Mouse (Mus musculus) MEL (cell line): ENCODE data around the gene Prkce. TPM values are rescaled to one million over a fixed set of nuclear protein-coding genes. Genes with fewer than 3 reads are reported as not detected.

Experiments used
- DNase-seq: peaks from one replicate; pipeline ENCODE4 v3.0.0; 2011; ENCODE audit warnings: low read depth, low spot score
- H3K27ac ChIP-seq: 2 replicates; pipeline ENCODE4 v1.5.1; 2012; ENCODE audit warnings: low read depth, mild to moderate bottlenecking, control low read depth, low read length, moderate library complexity; ENCODE audit not compliant: control insufficient read depth
- H3K27me3 ChIP-seq, 2 experiments: fragments of 150-350 bp in 1 of 2; sonication (generic) in 1 of 2; 2 replicates each; pipeline ENCODE4 v1.6.1; 2012; ENCODE audit warnings: low read length in 2 of 2, mild to moderate bottlenecking in 2 of 2, improper control_type of control experiment in 1 of 2, moderate library complexity in 1 of 2; ENCODE audit not compliant: insufficient read depth in 2 of 2, control insufficient read depth in 1 of 2
- H3K36me3 ChIP-seq, 2 experiments: 2 replicates each; pipeline ENCODE4 v1.6.1; 2012 to 2014; ENCODE audit warnings: low read length in 2 of 2, improper control_type of control experiment in 1 of 2, inconsistent platforms in 1 of 2, mild to moderate bottlenecking in 1 of 2; ENCODE audit not compliant: insufficient read depth in 2 of 2, control insufficient read depth in 1 of 2
- H3K4me1 ChIP-seq, 2 experiments: fragments of 150-350 bp in 1 of 2; sonication (generic) in 1 of 2; 2 replicates each; pipeline ENCODE4 v1.6.1; 2012; ENCODE audit warnings: low read length in 2 of 2, improper control_type of control experiment in 1 of 2, mild to moderate bottlenecking in 1 of 2; ENCODE audit not compliant: insufficient read depth in 2 of 2, control insufficient read depth in 1 of 2
- H3K4me3 ChIP-seq, 2 experiments: fragments of 150-350 bp in 1 of 2; sonication (generic) in 1 of 2; 2 replicates each; pipeline ENCODE4 v1.5.1; 2012; ENCODE audit warnings: low read depth in 2 of 2, low read length in 2 of 2, mild to moderate bottlenecking in 2 of 2, moderate library complexity in 2 of 2, control low read depth in 1 of 2, improper control_type of control experiment in 1 of 2; ENCODE audit not compliant: control insufficient read depth in 1 of 2, insufficient read depth in 1 of 2
- H3K79me2 ChIP-seq: 2 replicates; pipeline ENCODE4 v1.6.1; 2012; ENCODE audit warnings: mild to moderate bottlenecking, low read length, moderate library complexity; ENCODE audit not compliant: control insufficient read depth, poor library complexity, insufficient read depth
- H3K9ac ChIP-seq: 2 replicates; pipeline ENCODE4 v1.6.1; 2012; ENCODE audit warnings: low read depth, mild to moderate bottlenecking, control low read depth, low read length, moderate library complexity; ENCODE audit not compliant: control insufficient read depth, poor library complexity, severe bottlenecking
- H3K9me3 ChIP-seq: fragments of 150-350 bp; sonication (generic); replicated peaks from 2 replicates; pipeline ENCODE4 v1.6.1; 2012; ENCODE audit warnings: mild to moderate bottlenecking, low read length, improper control_type of control experiment, moderate library complexity; ENCODE audit not compliant: insufficient read depth
- CHD2 ChIP-seq: IDR thresholded peaks from 2 replicates; pipeline ENCODE4 v1.6.1; 2011; ENCODE audit warnings: low read length, improper control_type of control experiment
- E2F4 ChIP-seq: IDR thresholded peaks from 2 replicates; pipeline ENCODE4 v1.6.1; 2011; ENCODE audit warnings: low read depth, low read length, improper control_type of control experiment, borderline replicate concordance
- EP300 ChIP-seq, 2 experiments: IDR thresholded peaks; 2 replicates each; pipeline ENCODE4 v1.6.1; 2011; ENCODE audit warnings: improper control_type of control experiment in 2 of 2, low read length in 2 of 2, low read depth in 1 of 2, mild to moderate bottlenecking in 1 of 2
- GATA1 ChIP-seq: IDR thresholded peaks from 2 replicates; pipeline ENCODE4 v1.6.1; 2011; ENCODE audit warnings: low read depth, low read length, improper control_type of control experiment
- JUND ChIP-seq: IDR thresholded peaks from 2 replicates; pipeline ENCODE4 v1.6.1; 2011; ENCODE audit warnings: low read depth, mild to moderate bottlenecking, improper control_type of control experiment, low read length
- KAT2A ChIP-seq: conservative IDR thresholded peaks from 2 replicates; pipeline ENCODE4 v1.6.1; 2012; ENCODE audit warnings: low read depth, low read length, improper control_type of control experiment, inconsistent platforms
- MAFK ChIP-seq: IDR thresholded peaks from 2 replicates; pipeline ENCODE4 v1.6.1; 2011; ENCODE audit warnings: low read depth, mild to moderate bottlenecking, low read length, improper control_type of control experiment, borderline replicate concordance
- MEF2A ChIP-seq: IDR thresholded peaks from 2 replicates; pipeline ENCODE4 v1.6.1; 2014; ENCODE audit warnings: low read depth, mild to moderate bottlenecking, inconsistent platforms, low read length, improper control_type of control experiment; ENCODE audit not compliant: poor library complexity, insufficient replicate concordance, severe bottlenecking; ENCODE audit errors: extremely low read depth
- MYB ChIP-seq: IDR thresholded peaks from 2 replicates; pipeline ENCODE4 v1.6.1; 2011; ENCODE audit warnings: mild to moderate bottlenecking, low read depth, low read length, improper control_type of control experiment
- POLR2A ChIP-seq, 2 experiments: IDR thresholded peaks; 2 replicates each; pipeline ENCODE4 v1.6.1; 2011 to 2012; ENCODE audit warnings: low read length in 2 of 2, mild to moderate bottlenecking in 2 of 2, control low read depth in 1 of 2, improper control_type of control experiment in 1 of 2, low read depth in 1 of 2, moderate library complexity in 1 of 2; ENCODE audit not compliant: control insufficient read depth in 1 of 2, insufficient read depth in 1 of 2, poor library complexity in 1 of 2
- POLR2AphosphoS2 ChIP-seq: IDR thresholded peaks from 2 replicates; pipeline ENCODE4 v1.6.1; 2011; ENCODE audit warnings: low read length, improper control_type of control experiment
- SIN3A ChIP-seq: IDR thresholded peaks from 2 replicates; pipeline ENCODE4 v1.6.1; 2012; ENCODE audit warnings: low read length, improper control_type of control experiment, inconsistent platforms
- TAL1 ChIP-seq: IDR thresholded peaks from 2 replicates; pipeline ENCODE4 v1.6.1; 2012; ENCODE audit warnings: mild to moderate bottlenecking, inconsistent platforms, low read length, moderate library complexity, mixed read lengths
- TBP ChIP-seq: IDR thresholded peaks from 2 replicates; pipeline ENCODE4 v1.8.0; 2011; ENCODE audit warnings: low read depth, low read length, improper control_type of control experiment
- UBTF ChIP-seq: IDR thresholded peaks from 2 replicates; pipeline ENCODE4 v1.6.1; 2012; ENCODE audit warnings: low read depth, mild to moderate bottlenecking, inconsistent platforms, low read length, improper control_type of control experiment, moderate library complexity, borderline replicate concordance; ENCODE audit not compliant: insufficient read depth
- USF1 ChIP-seq: IDR thresholded peaks from 2 replicates; pipeline ENCODE4 v1.6.1; 2014; ENCODE audit warnings: low read depth, mild to moderate bottlenecking, inconsistent platforms, low read length, improper control_type of control experiment, moderate library complexity
- ZNF384 ChIP-seq: IDR thresholded peaks from 2 replicates; pipeline ENCODE4 v1.6.1; 2012; ENCODE audit warnings: low read depth, mild to moderate bottlenecking, inconsistent platforms, low read length, improper control_type of control experiment
- polyA plus RNA-seq, 2 experiments: library from polyadenylated mRNA; stranded (reverse) in 1 of 2; unstranded in 1 of 2; fragments of >175 nt in 1 of 2; fragments of >200 nt in 1 of 2; gene quantifications; 2 replicates each; pipeline versions ENCODE4 v1.2.1 to v1.2.4; 2012; ENCODE audit warnings: low replicate concordance in 2 of 2, low read depth in 1 of 2; ENCODE audit not compliant: insufficient read length in 2 of 2, insufficient read depth in 1 of 2, missing spikeins in 1 of 2
- total RNA-seq: library from RNA; depleted of rRNA; stranded (reverse); fragments of 300-350 nt; gene quantifications from 2 replicates; pipeline ENCODE4 v1.2.3, GENCODE M21; 2012

Gene Prkce
- total and polyA plus RNA-seq, 3 experiments, result 3.0 to 5.3 TPM; not detected in 1

DNA sequence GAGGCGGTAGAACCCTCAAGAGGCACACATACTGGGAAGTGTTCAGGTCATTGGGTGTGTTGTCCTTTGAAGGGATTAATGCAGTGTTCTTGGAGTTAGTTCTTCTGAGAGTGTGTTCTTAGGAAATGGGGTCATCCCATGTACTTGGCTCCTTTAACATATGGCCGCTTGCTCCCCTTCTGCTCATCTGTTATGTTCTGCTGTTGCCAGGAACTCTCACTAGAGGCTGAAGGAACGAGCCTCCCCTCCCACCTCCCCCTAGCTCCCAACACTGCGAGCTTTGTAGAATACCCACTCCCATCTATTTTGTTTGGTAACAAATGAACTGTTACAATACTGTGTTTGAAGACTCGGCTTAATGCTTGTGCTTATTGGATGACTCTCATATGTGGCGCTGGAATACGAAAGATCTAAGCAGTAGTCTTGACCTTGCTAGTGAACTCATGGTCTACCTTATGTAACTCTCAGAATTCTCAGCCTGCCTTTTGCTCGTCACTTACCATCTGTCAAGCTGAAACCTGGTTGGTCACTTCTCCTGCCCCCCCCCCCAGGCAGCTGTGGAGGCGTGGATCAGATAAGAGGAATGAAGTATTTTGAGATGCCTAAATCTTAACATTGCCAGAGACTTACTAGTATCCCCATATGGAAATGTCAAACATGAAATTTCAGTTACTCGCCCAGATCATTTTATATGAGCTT, 58.1 kb downstream of the Prkce start:
- Histone ChIP-seq H3K4me3 (no peak overlapping the region), H3K79me2 (no peaks in the 10 kb centered on the region), H3K9me3 (no peaks in the 10 kb centered on the region), H3K27ac (no peak overlapping the region), H3K36me3 (0 out of 4 replicates have a peak, but pooled peaks cover 0 to 2% of the 10 kb centered on the region in 2 experiments), H3K27me3 (no peaks in the 10 kb centered on the region), H3K4me1 (no peaks in the 10 kb centered on the region; a peak in 1 of 4 replicates), H3K9ac (no peak overlapping the region)
- no peak for DNase-seq
- no peak for TF ChIP-seq SIN3A
- 0 out of 2 replicates have a peak, but pooled peaks have one; percentile 10 for TF ChIP-seq GATA1

- no peak overlapping the region for H3K9ac ChIP-seq
- no peaks in the 10 kb centered on the region; a peak in 1 of 4 replicates for H3K4me1 ChIP-seq
- no peaks in the 10 kb centered on the region for H3K27me3 ChIP-seq
- no peaks in the 10 kb centered on the region for H3K79me2 ChIP-seq
- no peak overlapping the region for H3K27ac ChIP-seq
- DNase-seq, result no peak
- no peaks in the 10 kb centered on the region for H3K9me3 ChIP-seq
- no peak for TF ChIP-seq MYB
- TF ChIP-seq POLR2AphosphoS2, result no peak
- no peak for TF ChIP-seq UBTF
- TF ChIP-seq MEF2A, result no peak
- no peak for TF ChIP-seq E2F4
- no peak for TF ChIP-seq KAT2A
- no peak for TF ChIP-seq ZNF384
- TF ChIP-seq TAL1, result no peak
- TF ChIP-seq USF1, result no peak
- no peak for TF ChIP-seq TBP
- no peak for TF ChIP-seq MAFK
- no peak for TF ChIP-seq JUND
- TF ChIP-seq POLR2A (IDR thresholded peaks at IDR 0.05; ENCODE audit: control insufficient read depth in 1 of 2, insufficient read depth in 1 of 2, low read depth in 1 of 2, low read length in 2 of 2, poor library complexity in 1 of 2), result no peak
- no peak for TF ChIP-seq GATA1
- TF ChIP-seq CHD2, result no peak
- TF ChIP-seq EP300 (IDR thresholded peaks at IDR 0.05; ENCODE audit: low read depth in 1 of 2, low read length in 2 of 2), result no peak
- 0 out of 4 replicates have a peak, but pooled peaks cover 0 to 2% of the 10 kb centered on the region in 2 experiments for H3K36me3 ChIP-seq
- H3K4me3 ChIP-seq, result no peak overlapping the region
Observed at GRCm38 (mm10) chr17:86226198-86226597, 58.6 kb downstream of the Prkce start.
